Mouse (Mus musculus) heart, embryonic 12.5 days (tissue): ENCODE data around the gene 5330417C22Rik. TPM values are rescaled to one million over a fixed set of nuclear protein-coding genes. Genes with fewer than 3 reads are reported as not detected.

Experiments
- ATAC-seq: fragments of 200-750 bp; cut with Nextera tagmentation; 2 replicates; pipeline ENCODE4 v1.8.0; 2017; ENCODE audit warnings: moderate TSS enrichment, moderate library complexity; ENCODE audit not compliant: insufficient number of reproducible peaks, low FRiP score
- H3K27ac ChIP-seq: fragments of 300-500 bp; sonication (generic); 2 replicates; pipeline ENCODE4 v1.5.1; 2016; ENCODE audit warnings: mild to moderate bottlenecking, moderate library complexity; ENCODE audit not compliant: poor library complexity, severe bottlenecking
- H3K27me3 ChIP-seq: fragments of 300-500 bp; sonication (generic); replicated peaks from 2 replicates; pipeline ENCODE4 v1.6.1; 2016; ENCODE audit warnings: mild to moderate bottlenecking, moderate library complexity
- H3K36me3 ChIP-seq: fragments of 300-500 bp; sonication (generic); 2 replicates; pipeline ENCODE4 v1.6.1; 2016; ENCODE audit warnings: mild to moderate bottlenecking, moderate library complexity
- H3K4me1 ChIP-seq: fragments of 300-500 bp; sonication (generic); replicated peaks from 2 replicates; pipeline ENCODE4 v1.6.1; 2016; ENCODE audit warnings: mild to moderate bottlenecking
- H3K4me2 ChIP-seq: fragments of 300-500 bp; sonication (generic); 2 replicates; pipeline ENCODE4 v1.6.1; 2016; ENCODE audit warnings: mild to moderate bottlenecking, moderate library complexity
- H3K4me3 ChIP-seq: fragments of 300-500 bp; sonication (generic); 2 replicates; pipeline ENCODE4 v1.5.1; 2016; ENCODE audit warnings: mild to moderate bottlenecking
- H3K9ac ChIP-seq: fragments of 300-500 bp; sonication (generic); 2 replicates; pipeline ENCODE4 v1.6.1; 2016; ENCODE audit warnings: mild to moderate bottlenecking, moderate library complexity
- H3K9me3 ChIP-seq: fragments of 300-500 bp; sonication (generic); replicated peaks from 2 replicates; pipeline ENCODE4 v1.6.1; 2016; ENCODE audit warnings: mild to moderate bottlenecking, moderate library complexity
- WGBS: fragments of 180-500 bp; shearing (Covaris S2); methylation state at CpG from one replicate; pipeline ENCODE4 v1.1.7; 2016; 5-methylcytosine and 5-hydroxymethylcytosine counted together
- polyA plus RNA-seq: library from polyadenylated mRNA; unstranded; fragments of >200 nt; fragmentation: Nextera tagmentation; extraction: Ambion mirVana; gene quantifications from 2 replicates; pipeline ENCODE4 v1.2.1, GENCODE M21; 2016

5330417C22Rik gene
- polyA plus RNA-seq, 1 experiment from 2014 or later, result 0.46 TPM

DNA sequence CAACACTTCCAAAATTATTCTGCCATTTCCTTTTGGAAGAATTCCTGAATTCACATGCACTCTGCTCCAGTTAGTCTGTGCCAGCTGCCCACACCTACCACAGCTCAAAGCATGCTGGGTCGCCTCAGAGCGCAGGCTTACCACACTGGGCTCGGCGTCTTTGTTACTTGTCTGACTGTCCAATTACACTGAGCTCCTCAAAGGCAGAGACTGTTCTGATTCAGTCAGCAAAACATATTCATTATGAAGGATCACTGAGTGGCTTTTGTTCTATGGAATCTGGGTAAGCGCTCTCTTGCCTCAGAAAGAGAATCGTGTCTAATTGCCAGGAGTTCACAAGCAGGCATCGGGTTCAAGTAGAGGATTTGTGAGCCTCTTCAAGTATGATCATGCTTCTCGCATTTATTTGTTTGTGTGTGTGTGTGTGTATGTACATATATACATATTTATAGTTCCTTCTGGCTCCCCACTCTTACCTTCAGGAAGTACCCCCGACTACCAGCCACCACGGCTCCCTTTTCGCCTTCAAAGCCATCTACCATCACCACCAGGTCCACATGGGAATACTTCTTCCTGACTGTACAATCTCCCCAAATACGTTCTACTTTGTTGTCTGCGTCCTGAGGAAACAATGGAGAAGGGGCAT, 103.7 kb downstream of the 5330417C22Rik start:
- Histone ChIP-seq H3K9ac (no peak overlapping the region), H3K27me3 (no peaks in the 10 kb centered on the region), H3K4me1 (peaks cover 3% of the 10 kb centered on the region; the same call in 1 of the 2 replicates), H3K4me2 (no peak overlapping the region), H3K36me3 (peaks cover 91% of the 10 kb centered on the region), H3K4me3 (no peak overlapping the region), H3K9me3 (no peaks in the 10 kb centered on the region), H3K27ac (no peak overlapping the region)
- no peak for ATAC-seq
- 89% methylated on average over 13 of the region's 13 CpGs for WGBS

DNA sequence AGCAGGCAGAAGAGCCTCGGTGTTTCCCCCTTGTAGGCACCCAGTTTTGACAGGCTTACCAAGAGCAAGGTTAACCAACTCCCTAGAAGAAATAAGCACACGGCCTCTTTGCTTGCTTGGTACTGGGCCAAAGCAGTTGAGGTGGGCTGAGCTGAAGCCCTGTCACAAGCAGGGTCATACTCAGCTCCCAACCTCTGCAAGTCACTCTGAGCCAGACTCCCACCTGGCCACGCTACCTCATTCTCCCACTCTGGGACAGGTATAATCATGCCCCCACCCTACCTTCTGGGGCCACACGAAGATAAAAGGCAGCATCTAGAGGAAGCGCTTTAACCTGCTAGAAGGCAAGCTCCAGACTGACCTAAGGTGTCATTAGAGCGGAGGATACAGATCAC, 110.7 kb downstream of the 5330417C22Rik start:
- no peak overlapping the region for H3K27ac ChIP-seq
- H3K4me2 ChIP-seq, result no peak overlapping the region
- no peak overlapping the region for H3K9ac ChIP-seq
- 82% methylated on average over 6 of the region's 6 CpGs for WGBS
- ATAC-seq, result no peak
- peaks cover 12% of the 10 kb centered on the region for H3K4me1 ChIP-seq
- H3K36me3 ChIP-seq, result peaks cover 56% of the 10 kb centered on the region
- H3K9me3 ChIP-seq, result no peaks in the 10 kb centered on the region
- H3K4me3 ChIP-seq, result no peak overlapping the region
- H3K27me3 ChIP-seq, result no peaks in the 10 kb centered on the region

DNA sequence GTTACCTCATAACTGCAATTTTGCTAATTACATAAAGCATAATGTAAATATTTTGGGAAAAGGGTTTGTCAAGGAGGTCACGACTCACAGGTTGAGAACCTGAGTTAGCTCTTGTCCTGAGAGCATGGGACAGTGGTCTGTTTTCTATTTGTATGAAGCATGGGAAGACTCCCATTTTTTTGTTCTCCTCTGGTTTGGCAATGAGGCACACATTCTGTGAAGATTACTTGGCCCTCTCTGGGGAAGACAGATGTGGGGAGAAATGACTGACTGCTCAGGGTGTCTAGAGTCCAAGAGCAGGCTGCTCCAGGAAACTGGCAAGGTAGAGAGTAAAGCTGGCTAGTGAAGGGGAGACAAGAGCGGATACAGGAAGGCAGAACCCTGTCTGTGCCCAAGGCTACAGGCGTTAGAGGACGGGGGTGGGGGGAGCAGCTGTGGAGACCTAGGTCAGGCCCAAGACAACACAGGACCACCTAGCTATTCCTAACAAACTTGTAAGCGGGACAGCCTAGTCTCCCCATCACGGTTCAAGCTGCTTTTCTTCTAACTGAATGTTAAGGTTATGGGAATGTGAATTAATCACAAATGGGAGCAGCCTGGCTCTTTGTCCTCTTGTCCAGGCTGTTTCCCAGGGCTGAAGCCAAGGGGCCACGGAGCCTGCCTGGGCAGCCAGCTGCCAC, 111.3 kb downstream of the 5330417C22Rik start:
- no peak overlapping the region for H3K4me3 ChIP-seq
- no peak overlapping the region for H3K27ac ChIP-seq
- no peaks in the 10 kb centered on the region for H3K9me3 ChIP-seq
- peaks cover 12% of the 10 kb centered on the region for H3K4me1 ChIP-seq
- peaks cover 52% of the 10 kb centered on the region for H3K36me3 ChIP-seq
- H3K4me2 ChIP-seq, result no peak overlapping the region
- no peak for ATAC-seq
- no peak overlapping the region for H3K9ac ChIP-seq
- H3K27me3 ChIP-seq, result no peaks in the 10 kb centered on the region
- WGBS, result 85% methylated on average over 7 of the region's 7 CpGs

DNA sequence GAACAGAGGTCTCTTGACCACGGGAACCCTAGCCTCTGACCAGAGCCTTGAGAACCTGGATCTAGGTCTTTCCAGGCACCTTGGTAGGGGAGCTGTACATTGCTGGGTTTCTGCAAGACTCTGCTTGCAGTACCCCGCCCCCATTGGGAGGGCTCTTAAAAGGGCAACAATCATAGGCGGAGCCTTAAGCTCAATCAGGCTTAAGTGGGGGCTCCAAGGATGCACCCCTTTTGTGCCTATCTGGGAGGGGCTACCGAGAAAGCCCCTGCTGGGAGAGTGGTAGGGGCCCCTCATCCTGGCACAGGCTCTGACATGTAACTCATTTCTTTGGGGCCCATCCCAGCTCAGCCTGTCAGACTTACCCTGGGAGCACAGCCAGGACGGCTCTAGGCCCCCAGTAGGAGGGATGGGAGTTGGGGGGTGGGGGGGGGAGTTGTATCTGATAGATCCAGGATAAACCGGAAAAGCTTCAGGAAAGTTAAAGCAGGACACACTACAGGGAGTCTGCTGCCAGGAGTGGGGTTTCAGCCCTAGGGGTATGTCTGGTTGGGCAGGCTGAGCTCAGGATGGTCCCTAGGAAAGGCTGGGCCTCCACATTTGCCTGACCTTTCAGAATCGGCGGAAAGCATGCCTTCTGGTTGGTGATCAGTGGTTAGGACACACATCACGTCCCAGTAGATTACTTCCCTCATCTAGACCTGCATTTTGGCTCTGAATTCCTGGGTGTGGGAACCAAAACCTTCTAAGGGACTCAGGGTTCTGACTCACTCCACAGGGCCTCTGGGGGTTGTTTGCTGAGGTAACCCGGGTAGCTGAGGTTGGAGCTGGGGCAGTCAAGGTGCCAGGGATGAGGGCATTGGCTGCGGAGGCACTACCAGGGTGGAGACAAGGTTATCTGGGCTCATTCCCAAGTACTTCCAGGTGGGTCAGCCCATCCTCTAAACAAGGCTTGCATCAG, 112.2 kb downstream of the 5330417C22Rik start:
- ATAC-seq, result peak; percentile 51
- Histone ChIP-seq H3K27ac (no peak overlapping the region), H3K4me2 (peak overlapping the region; percentile 51), H3K27me3 (no peaks in the 10 kb centered on the region), H3K9me3 (no peaks in the 10 kb centered on the region), H3K36me3 (peaks cover 42% of the 10 kb centered on the region), H3K4me3 (no peak overlapping the region), H3K9ac (0 out of 2 replicates have a peak overlapping the region, but pooled peaks have one; percentile 11), H3K4me1 (peaks cover 12% of the 10 kb centered on the region)
- 20% methylated on average over 11 of the region's 11 CpGs for whole genome bisulfite sequencing

DNA sequence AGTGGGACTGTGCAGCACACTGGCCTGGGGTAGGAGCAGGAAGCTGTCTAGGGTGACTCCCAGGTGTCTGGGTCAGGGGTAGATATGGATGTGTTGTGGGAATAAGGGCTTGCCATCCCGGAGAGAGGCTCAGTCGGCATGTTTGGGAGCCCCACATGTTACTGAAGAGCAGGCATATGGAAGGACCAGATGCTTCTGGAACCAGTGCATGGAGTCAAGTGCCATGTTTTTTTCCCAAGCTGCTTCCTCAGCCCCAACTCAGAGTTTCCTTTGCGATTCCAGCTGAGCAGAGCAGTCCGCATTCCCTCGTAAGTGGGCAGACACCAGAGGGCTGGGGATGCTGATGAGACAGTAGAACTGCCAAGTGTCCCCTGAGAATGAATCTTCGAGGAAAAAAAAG, 113.3 kb downstream of the 5330417C22Rik start:
- Histone ChIP-seq H3K4me1 (peaks cover 12% of the 10 kb centered on the region), H3K9me3 (no peaks in the 10 kb centered on the region), H3K27me3 (peaks cover 10% of the 10 kb centered on the region), H3K27ac (no peak overlapping the region), H3K4me2 (no peak overlapping the region), H3K4me3 (no peak overlapping the region), H3K36me3 (peaks cover 31% of the 10 kb centered on the region), H3K9ac (no peak overlapping the region)
- ATAC-seq, result no peak
- 29% methylated on average over 6 of the region's 6 CpGs for WGBS

DNA sequence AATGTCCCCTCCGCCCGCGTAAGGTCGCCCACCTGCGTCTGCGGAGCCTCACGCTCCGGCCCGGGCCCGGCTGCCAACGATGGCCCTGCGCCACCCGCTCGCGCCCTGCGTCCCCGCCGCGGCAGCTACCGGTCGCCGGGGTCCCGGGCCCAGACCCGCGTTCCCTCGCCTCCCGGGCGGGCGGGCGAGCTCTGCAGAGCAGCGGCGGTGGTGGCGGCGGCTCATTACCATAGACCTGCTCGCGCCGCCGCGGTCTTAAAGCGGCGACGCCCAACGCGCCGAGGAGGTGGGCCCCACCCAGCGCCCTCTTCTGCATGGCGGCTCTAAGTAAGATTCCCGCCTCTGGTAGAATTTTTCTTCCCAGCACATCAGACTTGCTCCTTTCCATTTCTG, 120.5 kb downstream of the 5330417C22Rik start:
- peak; percentile 73 for ATAC-seq
- peaks cover 9% of the 10 kb centered on the region; the same call in 1 of the 2 replicates for H3K4me1 ChIP-seq
- under 1% methylated on average over 48 of the region's 48 CpGs for WGBS
- peak overlapping the region; percentile 78 for H3K9ac ChIP-seq
- peaks cover 21% of the 10 kb centered on the region for H3K9me3 ChIP-seq
- H3K4me3 ChIP-seq, result peak overlapping the region; percentile 89
- H3K27ac ChIP-seq, result no peak overlapping the region
- H3K36me3 ChIP-seq, result peaks cover 19% of the 10 kb centered on the region
- H3K4me2 ChIP-seq, result peak overlapping the region; percentile 100
- peaks cover 39% of the 10 kb centered on the region for H3K27me3 ChIP-seq

DNA sequence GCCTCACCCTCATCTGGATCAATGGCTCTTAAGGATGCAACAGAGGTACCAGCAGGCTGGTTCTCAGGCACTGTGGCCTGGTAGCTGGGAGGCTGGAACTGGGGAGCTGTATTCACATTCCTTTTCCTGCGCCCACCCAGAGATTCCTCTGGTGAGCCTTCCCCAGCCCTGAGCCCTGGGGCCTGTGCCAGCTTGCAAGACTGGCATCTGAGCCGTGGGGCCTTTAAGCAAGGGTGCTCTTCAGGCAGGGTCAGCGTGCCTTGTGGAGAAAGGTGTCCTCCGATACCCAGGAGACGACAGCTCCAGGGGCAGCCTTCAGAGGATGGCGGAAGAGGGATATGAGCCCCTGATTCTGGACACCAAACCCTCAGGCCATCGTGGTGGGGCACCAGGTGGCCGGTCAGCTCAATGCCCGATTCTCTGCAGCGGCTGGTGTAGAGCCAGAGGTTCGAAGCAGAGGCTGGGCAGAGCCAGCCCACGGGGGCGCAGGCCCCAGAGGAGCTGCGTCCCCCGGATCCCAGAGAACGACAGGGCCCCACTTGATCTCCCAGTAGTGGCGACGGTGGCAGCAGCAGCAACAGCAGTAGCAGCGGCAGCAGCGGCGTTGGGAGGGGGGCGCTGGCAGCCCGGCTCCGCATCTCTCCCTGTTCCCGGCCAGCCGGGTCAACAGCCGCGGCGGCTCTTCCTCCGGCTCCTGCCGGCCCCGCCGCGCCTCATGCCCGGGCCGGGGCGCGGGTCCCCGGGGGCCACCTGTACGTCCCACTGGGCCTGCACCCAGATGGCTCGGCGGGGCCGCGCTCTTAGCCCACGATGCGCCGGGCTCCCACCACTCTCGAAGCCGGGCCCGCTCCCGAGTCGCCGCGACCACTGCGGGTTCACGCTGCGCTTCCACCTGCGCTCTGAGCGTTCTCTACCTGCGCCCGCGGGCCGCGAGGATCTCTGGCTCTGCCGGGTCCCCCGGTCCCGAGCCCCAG, 121.2 kb downstream of the 5330417C22Rik start, which contains the start of gene Celsr2:
Celsr2 (minus strand) TSS at position 696 of the 974 bp plus-strand sequence.
- peak; percentile 8; the same call in 1 of the 2 replicates for ATAC-seq

DNA sequence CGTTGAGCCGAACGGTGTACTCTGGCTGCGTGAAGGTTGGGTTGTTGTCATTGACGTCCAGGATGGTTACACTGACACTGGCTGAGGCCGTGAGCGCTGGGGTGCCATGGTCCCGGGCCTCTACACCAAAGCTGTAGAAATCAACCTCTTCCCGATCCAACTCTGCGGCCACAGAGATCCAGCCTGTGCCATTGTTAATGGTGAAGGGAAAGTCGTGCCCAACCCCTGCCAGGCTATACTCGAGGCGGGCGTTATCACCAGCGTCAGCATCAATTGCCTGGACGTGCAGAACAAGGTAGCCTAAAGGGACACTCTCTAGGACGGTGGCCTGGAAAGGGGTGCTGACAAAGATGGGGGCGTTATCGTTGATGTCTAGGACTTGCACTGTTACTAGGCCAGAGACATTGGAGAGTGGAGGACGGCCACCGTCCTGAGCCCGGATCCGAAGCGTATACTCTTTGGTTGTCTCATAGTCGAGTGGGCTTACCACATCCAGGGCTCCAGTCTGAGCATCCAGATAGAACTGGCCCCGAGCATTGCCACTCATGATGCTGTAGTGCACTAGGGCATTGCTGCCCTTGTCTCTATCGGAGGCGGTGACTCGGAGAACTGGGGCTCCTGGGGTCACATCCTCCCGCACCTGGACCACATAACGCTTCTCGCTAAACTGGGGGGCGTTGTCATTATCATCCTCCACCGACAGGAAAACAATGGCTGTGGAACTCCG, 122.5 kb downstream of the 5330417C22Rik start:
- H3K9me3 ChIP-seq, result peaks cover 21% of the 10 kb centered on the region
- WGBS, result 93% methylated on average over 35 of the region's 35 CpGs
- no peak overlapping the region for H3K4me3 ChIP-seq
- peaks cover 19% of the 10 kb centered on the region for H3K36me3 ChIP-seq
- H3K4me1 ChIP-seq, result peaks cover 9% of the 10 kb centered on the region; the same call in 1 of the 2 replicates
- no peak overlapping the region for H3K4me2 ChIP-seq
- H3K9ac ChIP-seq, result no peak overlapping the region
- peaks cover 40% of the 10 kb centered on the region for H3K27me3 ChIP-seq
- H3K27ac ChIP-seq, result no peak overlapping the region
- ATAC-seq, result no peak

More for the DNA sequence above, 121.2 kb downstream of the 5330417C22Rik start, which contains the start of gene Celsr2:
- H3K36me3 ChIP-seq, result peaks cover 19% of the 10 kb centered on the region
- H3K9me3 ChIP-seq, result peaks cover 21% of the 10 kb centered on the region
- H3K27ac ChIP-seq, result no peak within 1 kb of the TSS
- peaks cover 39% of the 10 kb centered on the region for H3K27me3 ChIP-seq
- H3K9ac ChIP-seq, result peak within 1 kb of the TSS; percentile 78
- 7% methylated on average over 64 of the region's 67 CpGs for WGBS
- peaks cover 9% of the 10 kb centered on the region; the same call in 1 of the 2 replicates for H3K4me1 ChIP-seq
- H3K4me3 ChIP-seq, result peak within 1 kb of the TSS; percentile 89
- H3K4me2 ChIP-seq, result peak within 1 kb of the TSS; percentile 100

DNA sequence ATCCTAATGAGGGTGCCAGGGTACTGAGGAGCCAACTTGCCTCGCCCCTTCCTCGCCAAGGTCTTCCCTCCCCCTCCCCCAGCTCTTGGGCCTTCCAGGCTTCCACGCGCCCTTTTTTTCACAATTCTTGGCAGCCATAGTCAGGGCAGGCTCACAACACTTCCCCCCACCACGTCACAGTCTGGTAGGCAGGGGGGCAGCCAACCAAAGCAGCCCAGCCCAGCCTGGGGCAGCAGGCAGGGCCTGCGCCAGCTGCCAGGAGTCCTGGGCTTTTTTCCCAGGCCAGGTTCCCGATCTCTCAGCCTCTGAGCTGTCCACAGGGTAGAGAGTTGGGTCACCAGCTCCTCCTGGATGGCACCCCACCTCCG, 124.6 kb downstream of the 5330417C22Rik start:
- ATAC-seq, result no peak

More for the DNA sequence above, 124.6 kb downstream of the 5330417C22Rik start:
- no peak overlapping the region for H3K27ac ChIP-seq
- H3K4me1 ChIP-seq, result peaks cover 9% of the 10 kb centered on the region; the same call in 1 of the 2 replicates
- H3K4me3 ChIP-seq, result no peak overlapping the region
- H3K27me3 ChIP-seq, result peaks cover 32% of the 10 kb centered on the region
- peaks cover 19% of the 10 kb centered on the region for H3K36me3 ChIP-seq
- WGBS, result 76% methylated on average over 8 of the region's 8 CpGs
- H3K4me2 ChIP-seq, result no peak overlapping the region
- peaks cover 21% of the 10 kb centered on the region for H3K9me3 ChIP-seq
- H3K9ac ChIP-seq, result no peak overlapping the region
